Mouse (Mus musculus): ENCODE results near the gene Zfp575. TPM values are rescaled to one million over a fixed set of nuclear protein-coding genes. Genes with fewer than 3 reads are reported as not detected.

The Zfp575 gene
- total RNA-seq, 2 experiments from 2014 or later = not detected

Other genes starting within 250 kb of the Zfp575 start
- not detected in 2 replicates for gene Lypd5, start 238.4 kb downstream of the Zfp575 start, total RNA-seq (2015; ENCODE audit: low replicate concordance)
- not detected in 2 replicates for gene Lypd5, start 238.4 kb downstream of the Zfp575 start, total RNA-seq (2017; ENCODE audit: low replicate concordance)
- 237 and 287 TPM in 2 replicates for gene Kcnn4, start 217.4 kb downstream of the Zfp575 start, total RNA-seq (2015; ENCODE audit: low replicate concordance)
- gene Kcnn4, start 217.4 kb downstream of the Zfp575 start, total RNA-seq (2017; ENCODE audit: low replicate concordance) = 417 and 443 TPM in 2 replicates
- gene Smg9, start 188.0 kb downstream of the Zfp575 start, total RNA-seq (2015; ENCODE audit: low replicate concordance) = 33.9 and 52.0 TPM in 2 replicates
- gene Smg9, start 188.0 kb downstream of the Zfp575 start, total RNA-seq (2017; ENCODE audit: low replicate concordance) = 25.2 and 42.7 TPM in 2 replicates
- not detected in 2 replicates for gene Irgc1, start 135.3 kb downstream of the Zfp575 start, total RNA-seq (2015; ENCODE audit: low replicate concordance)
- not detected in 2 replicates for gene Irgc1, start 135.3 kb downstream of the Zfp575 start, total RNA-seq (2017; ENCODE audit: low replicate concordance)
- 2.9 and 6.1 TPM in 2 replicates for gene Plaur, start 125.2 kb downstream of the Zfp575 start, total RNA-seq (2015; ENCODE audit: low replicate concordance)
- 1.1 and 7.2 TPM in 2 replicates for gene Plaur, start 125.2 kb downstream of the Zfp575 start, total RNA-seq (2017; ENCODE audit: low replicate concordance)
- gene Cadm4, start 105.6 kb downstream of the Zfp575 start, total RNA-seq (2015; ENCODE audit: low replicate concordance) = not detected in 2 replicates
- gene Cadm4, start 105.6 kb downstream of the Zfp575 start, total RNA-seq (2017; ENCODE audit: low replicate concordance) = not detected in 2 replicates
- gene Zfp428, start 80.6 kb downstream of the Zfp575 start, total RNA-seq (2015; ENCODE audit: low replicate concordance) = 0.84 TPM in 1 of 2 replicates, not detected in the other
- 2.0 TPM in 1 of 2 replicates, not detected in the other for gene Zfp428, start 80.6 kb downstream of the Zfp575 start, total RNA-seq (2017; ENCODE audit: low replicate concordance)
- gene AC161166.1, start 75.2 kb downstream of the Zfp575 start, total RNA-seq (2015; ENCODE audit: low replicate concordance) = not detected in 2 replicates
- not detected in 2 replicates for gene AC161166.1, start 75.2 kb downstream of the Zfp575 start, total RNA-seq (2017; ENCODE audit: low replicate concordance)
- 1.1 and 1.3 TPM in 2 replicates for gene Irgq, start 57.0 kb downstream of the Zfp575 start, total RNA-seq (2015; ENCODE audit: low replicate concordance)
- 0.90 and 2.8 TPM in 2 replicates for gene Irgq, start 57.0 kb downstream of the Zfp575 start, total RNA-seq (2017; ENCODE audit: low replicate concordance)
- not detected in 2 replicates for gene Pinlyp, start 41.5 kb downstream of the Zfp575 start, total RNA-seq (2015; ENCODE audit: low replicate concordance)
- gene Pinlyp, start 41.5 kb downstream of the Zfp575 start, total RNA-seq (2017; ENCODE audit: low replicate concordance) = not detected in 2 replicates
- 37.1 and 39.4 TPM in 2 replicates for gene Xrcc1, start 41.4 kb downstream of the Zfp575 start, total RNA-seq (2015; ENCODE audit: low replicate concordance)
- gene Xrcc1, start 41.4 kb downstream of the Zfp575 start, total RNA-seq (2017; ENCODE audit: low replicate concordance) = 36.7 and 62.5 TPM in 2 replicates
- 11.2 and 11.3 TPM in 2 replicates for gene Ethe1, start 98 bp downstream of the Zfp575 start, total RNA-seq (2015; ENCODE audit: low replicate concordance)
- gene Ethe1, start 98 bp downstream of the Zfp575 start, total RNA-seq (2017; ENCODE audit: low replicate concordance) = 6.8 and 9.2 TPM in 2 replicates
- gene Phldb3, start 23.1 kb upstream of the Zfp575 start, total RNA-seq (2015; ENCODE audit: low replicate concordance) = not detected in 2 replicates
- gene Phldb3, start 23.1 kb upstream of the Zfp575 start, total RNA-seq (2017; ENCODE audit: low replicate concordance) = 0.64 and 7.0 TPM in 2 replicates
- gene Lypd3, start 48.9 kb upstream of the Zfp575 start, total RNA-seq (2015; ENCODE audit: low replicate concordance) = not detected in 2 replicates
- gene Lypd3, start 48.9 kb upstream of the Zfp575 start, total RNA-seq (2017; ENCODE audit: low replicate concordance) = not detected in 2 replicates
- gene Tex101, start 89.0 kb upstream of the Zfp575 start, total RNA-seq (2015; ENCODE audit: low replicate concordance) = not detected in 2 replicates
- not detected in 2 replicates for gene Tex101, start 89.0 kb upstream of the Zfp575 start, total RNA-seq (2017; ENCODE audit: low replicate concordance)
- not detected in 2 replicates for gene BC049730, start 121.6 kb upstream of the Zfp575 start, total RNA-seq (2015; ENCODE audit: low replicate concordance)
- not detected in 2 replicates for gene BC049730, start 121.6 kb upstream of the Zfp575 start, total RNA-seq (2017; ENCODE audit: low replicate concordance)
- gene Gm4763, start 139.3 kb upstream of the Zfp575 start, total RNA-seq (2015; ENCODE audit: low replicate concordance) = not detected in 2 replicates
- not detected in 2 replicates for gene Gm4763, start 139.3 kb upstream of the Zfp575 start, total RNA-seq (2017; ENCODE audit: low replicate concordance)
- gene Cd177, start 172.7 kb upstream of the Zfp575 start, total RNA-seq (2015; ENCODE audit: low replicate concordance) = 39.4 and 55.5 TPM in 2 replicates
- gene Cd177, start 172.7 kb upstream of the Zfp575 start, total RNA-seq (2017; ENCODE audit: low replicate concordance) = 37.9 and 49.0 TPM in 2 replicates
- 6.8 and 7.1 TPM in 2 replicates for gene Ceacam10, start 189.6 kb upstream of the Zfp575 start, total RNA-seq (2015; ENCODE audit: low replicate concordance)
- 1.7 TPM in 1 of 2 replicates, not detected in the other for gene Ceacam10, start 189.6 kb upstream of the Zfp575 start, total RNA-seq (2017; ENCODE audit: low replicate concordance)